Mouse (Mus musculus) forebrain, embryonic 11.5 days (tissue): ENCODE measurements at regions not wholly inside any gene's neighbourhood (a gene's known extent, or its start where the extent isn't known, plus 50 kb on each side); places are given as distances from the start of the nearest gene placed in this dataset.

Source experiments
- ATAC-seq: fragments of 200-750 bp; cut with Nextera tagmentation; replicated peaks from 2 replicates; pipeline ENCODE4 v1.8.0; 2017; ENCODE audit warnings: moderate TSS enrichment; ENCODE audit not compliant: low FRiP score
- DNase-seq: peaks from one replicate; pipeline ENCODE4 v3.0.0-alpha.2; 2017; ENCODE audit warnings: low spot score
- H3K27ac ChIP-seq: fragments of 300-500 bp; sonication (generic); 2 replicates; pipeline ENCODE4 v1.5.1; 2014; ENCODE audit warnings: low read depth, low read length
- H3K27me3 ChIP-seq: fragments of 300-500 bp; sonication (generic); 2 replicates; pipeline ENCODE4 v1.6.1; 2014; ENCODE audit warnings: mild to moderate bottlenecking, low read length, mixed read lengths; ENCODE audit not compliant: control insufficient read depth, insufficient read depth
- H3K36me3 ChIP-seq: fragments of 300-500 bp; sonication (generic); 2 replicates; pipeline ENCODE4 v1.6.1; 2014; ENCODE audit warnings: mild to moderate bottlenecking, low read length, moderate library complexity, mixed read lengths; ENCODE audit not compliant: control insufficient read depth, insufficient read depth
- H3K4me1 ChIP-seq: fragments of 300-500 bp; sonication (generic); replicated peaks from 2 replicates; pipeline ENCODE4 v1.6.1; 2014; ENCODE audit warnings: low read length, mixed read lengths; ENCODE audit not compliant: control insufficient read depth, insufficient read depth
- H3K4me2 ChIP-seq: fragments of 300-500 bp; sonication (generic); 2 replicates; pipeline ENCODE4 v1.6.1; 2014; ENCODE audit warnings: low read depth, mild to moderate bottlenecking, low read length, moderate library complexity, mixed read lengths; ENCODE audit not compliant: severe bottlenecking
- H3K4me3 ChIP-seq: fragments of 300-500 bp; sonication (generic); 2 replicates; pipeline ENCODE4 v1.5.1; 2014; ENCODE audit warnings: low read depth, low read length
- H3K9ac ChIP-seq: fragments of 300-500 bp; sonication (generic); 2 replicates; pipeline ENCODE4 v1.6.1; 2014; ENCODE audit warnings: low read length
- H3K9me3 ChIP-seq: fragments of 300-500 bp; sonication (generic); 2 replicates; pipeline ENCODE4 v1.6.1; 2016; ENCODE audit warnings: low read length, mixed read lengths; ENCODE audit not compliant: control insufficient read depth
- WGBS: fragments of 180-500 bp; shearing (Covaris S2); extraction: QIAGEN DNeasy Blood & Tissue Kit; methylation state at CpG from one replicate; pipeline ENCODE4 v1.1.7; 2014; 5-methylcytosine and 5-hydroxymethylcytosine counted together

DNA sequence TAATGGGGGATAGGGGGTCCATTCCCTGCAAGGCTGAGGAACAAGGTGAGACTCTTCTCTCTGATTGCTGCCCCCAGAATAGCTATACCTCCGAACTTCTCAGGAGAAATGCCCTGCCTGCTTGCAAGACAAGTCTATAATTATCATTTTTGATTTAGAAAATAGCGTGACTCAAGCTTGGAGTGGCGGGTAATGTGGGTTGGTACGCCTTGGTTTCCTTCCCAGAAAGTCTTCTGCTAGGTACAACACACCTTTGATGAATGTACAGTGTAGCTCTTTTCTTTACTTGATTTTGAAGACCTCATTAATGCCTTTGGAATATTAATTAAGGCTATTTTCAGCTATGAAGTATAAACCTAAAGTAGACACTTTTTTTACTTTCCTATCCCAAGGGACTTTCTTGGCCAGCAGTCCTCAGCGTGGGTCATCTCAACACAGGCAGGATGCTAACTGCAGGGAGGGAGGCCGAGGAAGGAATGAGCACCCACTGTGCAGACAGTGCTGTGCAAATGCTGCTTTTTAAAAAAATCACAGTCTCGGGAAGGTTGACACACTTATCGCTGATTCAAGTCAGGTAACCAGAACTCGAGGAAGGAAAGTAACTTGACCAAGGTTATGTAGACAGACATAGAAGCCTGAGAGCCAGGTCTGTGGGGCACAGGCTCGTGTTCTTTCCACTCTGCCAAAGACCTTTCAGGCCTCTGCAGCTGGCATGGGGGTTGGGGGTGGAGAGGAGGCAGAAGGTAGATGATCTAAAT lies 2034.8 kb upstream of the Lrrc6 start:
- WGBS: 67% methylated on average over 10 of the region's 10 CpGs
- no peak for DNase-seq

GRCm38 (mm10) chr15:68520759-68521158 lies 2020.0 kb upstream of the Lrrc6 start:
- no peak for DNase-seq
- no peak overlapping the region for H3K4me3 ChIP-seq
- H3K36me3 ChIP-seq: no peaks in the 10 kb centered on the region
- H3K4me2 ChIP-seq: no peak overlapping the region
- H3K27me3 ChIP-seq: no peaks in the 10 kb centered on the region
- no peaks in the 10 kb centered on the region for H3K9me3 ChIP-seq
- 89% methylated on average over 2 of the region's 2 CpGs for WGBS
- H3K9ac ChIP-seq: no peak overlapping the region
- ATAC-seq: no peak
- no peak overlapping the region for H3K27ac ChIP-seq
- H3K4me1 ChIP-seq: no peaks in the 10 kb centered on the region

More for the DNA sequence above, 2034.8 kb upstream of the Lrrc6 start:
- Histone ChIP-seq H3K4me2 (no peak overlapping the region), H3K9me3 (no peaks in the 10 kb centered on the region), H3K4me3 (no peak overlapping the region), H3K9ac (no peak overlapping the region), H3K4me1 (peaks cover 5% of the 10 kb centered on the region), H3K27me3 (no peaks in the 10 kb centered on the region), H3K27ac (no peak overlapping the region), H3K36me3 (no peaks in the 10 kb centered on the region)
- peak; percentile 44 for ATAC-seq

GRCm38 (mm10) chr15:68512431-68512830 lies 2011.7 kb upstream of the Lrrc6 start:
- Histone ChIP-seq H3K4me2 (no peak overlapping the region), H3K27ac (no peak overlapping the region), H3K4me3 (no peak overlapping the region), H3K27me3 (no peaks in the 10 kb centered on the region), H3K36me3 (no peaks in the 10 kb centered on the region), H3K9ac (no peak overlapping the region), H3K4me1 (no peaks in the 10 kb centered on the region), H3K9me3 (no peaks in the 10 kb centered on the region)
- no peak for DNase-seq
- no peak for ATAC-seq
- 88% methylated on average over 2 of the region's 2 CpGs for WGBS

DNA sequence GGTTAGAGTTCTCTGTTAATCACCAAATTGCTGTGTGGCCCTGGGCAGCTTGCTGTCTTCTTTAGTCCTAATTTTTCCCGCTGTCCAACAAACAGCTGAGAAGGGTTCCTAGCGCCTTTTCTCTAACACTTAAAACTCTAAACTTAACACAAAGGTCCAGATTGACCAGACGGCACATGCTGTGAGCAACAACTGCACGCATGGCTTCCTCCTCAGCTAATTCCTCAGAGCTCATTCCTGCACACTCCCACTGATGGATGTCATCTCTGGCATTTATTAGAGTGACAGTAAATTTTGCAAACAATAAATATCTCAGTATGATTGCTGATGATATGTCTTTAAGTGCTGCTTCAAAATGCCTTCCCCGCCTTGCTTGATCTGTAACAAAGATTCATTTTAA lies 2007.5 kb upstream of the Lrrc6 start:
- Histone ChIP-seq H3K9ac (no peak overlapping the region), H3K4me3 (no peak overlapping the region), H3K27me3 (no peaks in the 10 kb centered on the region), H3K27ac (no peak overlapping the region), H3K9me3 (no peaks in the 10 kb centered on the region), H3K4me2 (no peak overlapping the region), H3K36me3 (no peaks in the 10 kb centered on the region), H3K4me1 (no peaks in the 10 kb centered on the region)
- ATAC-seq (no peak), DNase-seq (no peak)
- 85% methylated on average over 5 of the region's 5 CpGs for WGBS

- ATAC-seq: no peak
- Histone ChIP-seq H3K4me2 (no peak overlapping the region), H3K4me3 (no peak overlapping the region), H3K27me3 (no peaks in the 10 kb centered on the region), H3K9me3 (no peaks in the 10 kb centered on the region), H3K36me3 (no peaks in the 10 kb centered on the region), H3K4me1 (no peaks in the 10 kb centered on the region; the same call in 1 of the 2 replicates), H3K9ac (no peak overlapping the region), H3K27ac (no peak overlapping the region)
- no peak for DNase-seq
- 77% methylated on average over 2 of the region's 2 CpGs for WGBS
These were observed 2005.4 kb upstream of the Lrrc6 start for GRCm38 (mm10) chr15:68506093-68506492.

DNA sequence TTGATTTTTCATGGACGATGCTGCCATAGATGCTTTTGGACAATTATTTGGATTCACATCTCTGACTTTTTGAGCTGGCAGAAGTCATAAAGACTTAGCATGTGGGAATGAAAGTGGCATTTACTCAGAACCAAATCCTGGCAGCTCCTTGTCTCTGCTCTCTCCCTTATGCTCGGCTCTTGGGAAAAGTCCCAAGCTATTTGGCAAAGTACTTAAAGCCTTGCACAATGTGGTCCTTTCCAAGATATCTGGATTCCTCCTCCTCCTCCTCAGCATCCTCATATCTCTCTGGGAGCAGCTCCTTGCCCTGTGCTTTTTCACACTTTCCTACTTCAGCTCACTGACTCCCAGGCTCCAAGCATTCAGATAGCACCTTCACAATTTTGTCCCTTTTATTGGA lies 1995.7 kb upstream of the Lrrc6 start:
- H3K4me3 ChIP-seq: no peak overlapping the region
- no peaks in the 10 kb centered on the region for H3K9me3 ChIP-seq
- no peaks in the 10 kb centered on the region for H3K36me3 ChIP-seq
- no peak overlapping the region for H3K9ac ChIP-seq
- ATAC-seq (no peak), DNase-seq (no peak)
- WGBS: 92% methylated on average over 2 of the region's 2 CpGs
- H3K4me1 ChIP-seq: no peaks in the 10 kb centered on the region
- H3K4me2 ChIP-seq: no peak overlapping the region
- no peak overlapping the region for H3K27ac ChIP-seq
- no peaks in the 10 kb centered on the region for H3K27me3 ChIP-seq

GRCm38 (mm10) chr15:68484789-68485188 lies 1984.1 kb upstream of the Lrrc6 start:
- 97% methylated on average over 1 of the region's 1 CpGs for WGBS
- no peak overlapping the region for H3K9ac ChIP-seq
- H3K27ac ChIP-seq: no peak overlapping the region
- H3K4me3 ChIP-seq: no peak overlapping the region
- H3K36me3 ChIP-seq: no peaks in the 10 kb centered on the region
- H3K27me3 ChIP-seq: no peaks in the 10 kb centered on the region
- ATAC-seq (no peak), DNase-seq (no peak)
- no peaks in the 10 kb centered on the region for H3K9me3 ChIP-seq
- no peaks in the 10 kb centered on the region for H3K4me1 ChIP-seq
- H3K4me2 ChIP-seq: no peak overlapping the region

GRCm38 (mm10) chr15:68477745-68478144 lies 1977.0 kb upstream of the Lrrc6 start:
- H3K4me2 ChIP-seq: no peak overlapping the region
- WGBS: 89% methylated on average over 5 of the region's 5 CpGs
- no peak overlapping the region for H3K9ac ChIP-seq
- H3K36me3 ChIP-seq: no peaks in the 10 kb centered on the region
- no peak for DNase-seq
- H3K9me3 ChIP-seq: no peaks in the 10 kb centered on the region
- no peak overlapping the region for H3K4me3 ChIP-seq
- ATAC-seq: no peak
- no peaks in the 10 kb centered on the region for H3K27me3 ChIP-seq
- H3K4me1 ChIP-seq: no peaks in the 10 kb centered on the region
- no peak overlapping the region for H3K27ac ChIP-seq

GRCm38 (mm10) chr15:68471928-68472327 lies 1971.2 kb upstream of the Lrrc6 start:
- no peak for ATAC-seq
- Histone ChIP-seq H3K27me3 (no peaks in the 10 kb centered on the region), H3K4me3 (no peak overlapping the region), H3K9ac (no peak overlapping the region), H3K4me1 (no peaks in the 10 kb centered on the region), H3K36me3 (no peaks in the 10 kb centered on the region), H3K9me3 (no peaks in the 10 kb centered on the region), H3K27ac (no peak overlapping the region), H3K4me2 (no peak overlapping the region)
- no peak for DNase-seq
- 89% methylated on average over 4 of the region's 4 CpGs for WGBS
